Mouse (Mus musculus) gonadal fat pad, adult 2 months (tissue): ENCODE results near the gene Rbms3. TPM values are rescaled to one million over a fixed set of nuclear protein-coding genes. Genes with fewer than 3 reads are reported as not detected.

Experiments
- DNase-seq: peaks from one replicate; pipeline ENCODE4 v3.0.0-alpha.2; 2012; ENCODE audit warnings: low read depth
- polyA plus RNA-seq: library from polyadenylated mRNA; depleted of rRNA; stranded (reverse); fragments of >200 nt; gene quantifications from 2 replicates; pipeline ENCODE4 v1.2.3, GENCODE M21; 2012

Gene Rbms3
- polyA plus RNA-seq, 1 experiment, result 21.4 TPM

- peak; percentile 9 for DNase-seq
These were observed 527.3 kb downstream of the Rbms3 start for GRCm38 (mm10) chr9:117102198-117102930.

GRCm38 (mm10) chr9:117100181-117100580 lies 529.5 kb downstream of the Rbms3 start:
- DNase-seq, result no peak

GRCm38 (mm10) chr9:117093551-117093950 lies 536.2 kb downstream of the Rbms3 start:
- no peak for DNase-seq

- DNase-seq, result no peak
These were observed 537.5 kb downstream of the Rbms3 start for GRCm38 (mm10) chr9:117092177-117092555.

- DNase-seq, result no peak
These were observed 538.2 kb downstream of the Rbms3 start for GRCm38 (mm10) chr9:117091253-117092176.

- peak; percentile 58 for DNase-seq
These were observed 540.1 kb downstream of the Rbms3 start for GRCm38 (mm10) chr9:117089409-117090147.

GRCm38 (mm10) chr9:117088309-117088708 lies 541.4 kb downstream of the Rbms3 start:
- DNase-seq, result peak; percentile 54

- DNase-seq, result no peak
These were observed 544.0 kb downstream of the Rbms3 start for GRCm38 (mm10) chr9:117085706-117086105.

- no peak for DNase-seq
These were observed 545.2 kb downstream of the Rbms3 start for GRCm38 (mm10) chr9:117084471-117084870.

GRCm38 (mm10) chr9:117079471-117079870 lies 550.2 kb downstream of the Rbms3 start:
- no peak for DNase-seq

GRCm38 (mm10) chr9:117077548-117077947 lies 552.2 kb downstream of the Rbms3 start:
- no peak for DNase-seq

- DNase-seq, result no peak
These were observed 552.9 kb downstream of the Rbms3 start for GRCm38 (mm10) chr9:117076785-117077184.

- no peak for DNase-seq
These were observed 557.1 kb downstream of the Rbms3 start for GRCm38 (mm10) chr9:117072433-117073099.

- DNase-seq, result no peak
These were observed 559.1 kb downstream of the Rbms3 start for GRCm38 (mm10) chr9:117070616-117071015.

GRCm38 (mm10) chr9:117069232-117069631 lies 560.5 kb downstream of the Rbms3 start:
- no peak for DNase-seq

- no peak for DNase-seq
These were observed 561.9 kb downstream of the Rbms3 start for GRCm38 (mm10) chr9:117067703-117068419.

- DNase-seq, result no peak
These were observed 563.2 kb downstream of the Rbms3 start for GRCm38 (mm10) chr9:117066502-117066901.

- DNase-seq, result no peak
These were observed 564.1 kb downstream of the Rbms3 start for GRCm38 (mm10) chr9:117065601-117066000.

- DNase-seq, result no peak
These were observed 570.1 kb downstream of the Rbms3 start for GRCm38 (mm10) chr9:117059586-117059985.

- DNase-seq, result no peak
These were observed 570.6 kb downstream of the Rbms3 start for GRCm38 (mm10) chr9:117059135-117059534.

- DNase-seq, result no peak
These were observed 577.8 kb downstream of the Rbms3 start for GRCm38 (mm10) chr9:117051935-117052334.
